Comparison of ENCODE assay signal across 10 mouse cellular contexts in the genomic region with DNA sequence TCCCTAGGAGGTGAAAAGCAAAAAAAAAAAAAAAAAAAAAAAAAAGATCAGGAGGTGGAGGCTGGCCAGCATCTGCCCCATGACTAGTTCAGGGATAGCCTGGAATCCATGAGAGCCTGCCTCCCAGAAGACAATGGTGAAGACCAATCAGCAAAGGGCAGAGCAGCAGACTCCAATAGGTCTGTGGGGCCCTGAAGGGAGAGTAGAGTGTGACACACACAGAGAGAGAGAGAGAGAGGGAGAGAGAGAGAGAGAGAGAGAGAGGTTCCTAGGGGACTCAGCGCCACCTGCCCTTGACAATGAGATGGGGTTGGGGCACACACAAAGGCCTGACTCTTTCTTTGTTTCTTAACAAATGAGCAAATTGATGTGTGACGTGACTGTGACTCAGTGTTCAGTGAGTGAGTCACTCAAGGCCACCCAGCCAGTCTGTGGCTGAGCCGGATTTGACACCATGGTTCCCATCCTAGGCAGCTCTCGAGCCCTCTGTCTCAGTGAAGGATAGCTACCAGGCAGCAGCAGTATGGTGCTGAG. TPM values are rescaled to one million over a fixed set of nuclear protein-coding genes. Genes with fewer than 3 reads are reported as not detected.
DNase-seq lines count a peak whose midpoint lies in the region; ATAC-seq and TF ChIP-seq lines count a peak whose summit lies in the region.
"Had no signal": no experiment of that assay in that cellular context is flagged by ENCODE, and none has a peak within 500 bp of the region (broad histone marks: within the 10 kb centered on the region; RNA-seq: fewer than 3 reads in every experiment).

No protein-coding gene starts in this region.

- H3K36me3 ChIP-seq in forebrain, postnatal 0 days (ENCODE audit: insufficient read depth): no peaks in the 10 kb centered on the region
- no peaks in the 10 kb centered on the region for H3K36me3 ChIP-seq in myocyte (ENCODE audit: control insufficient read depth, insufficient read depth)
- H3K36me3 ChIP-seq in intestine, postnatal 0 days (ENCODE audit: control insufficient read depth, insufficient read depth): no peaks in the 10 kb centered on the region
- H3K36me3 ChIP-seq: limb, embryonic 12.5 days had no signal

- no peak overlapping the region for H3K4me2 ChIP-seq in forebrain, postnatal 0 days (ENCODE audit: low read depth)
- H3K4me2 ChIP-seq in myocyte (ENCODE audit: low read depth): peak overlapping the region; percentile 59
- H3K4me2 ChIP-seq in intestine, postnatal 0 days (replicated peaks; ENCODE audit: low read depth): no peak overlapping the region
- H3K4me2 ChIP-seq: limb, embryonic 12.5 days had no signal

- ATAC-seq in forebrain, postnatal 0 days: peak; percentile 26
- ATAC-seq in intestine, postnatal 0 days: no peak

- H3K27me3 ChIP-seq in forebrain, postnatal 0 days (ENCODE audit: insufficient read depth, low read length): no peaks in the 10 kb centered on the region
- H3K27me3 ChIP-seq in myocyte (ENCODE audit: control insufficient read depth, insufficient read depth, insufficient read length): no peaks in the 10 kb centered on the region
- H3K27me3 ChIP-seq in intestine, postnatal 0 days (replicated peaks; ENCODE audit: control insufficient read depth, insufficient read depth, low read length): no peaks in the 10 kb centered on the region
- H3K27me3 ChIP-seq: limb, embryonic 12.5 days had no signal

- no peak for TF ChIP-seq POLR2A in myocyte (IDR thresholded peaks at IDR 0.05; ENCODE audit: insufficient read length, low read depth)

- no peak overlapping the region for H3K9ac ChIP-seq in forebrain, postnatal 0 days
- H3K9ac ChIP-seq in intestine, postnatal 0 days (ENCODE audit: low read depth, low read length): no peak overlapping the region
- H3K9ac ChIP-seq: limb, embryonic 12.5 days had no signal

- peak; percentile 69 for DNase-seq in MN1 (ENCODE audit: low spot score)
- DNase-seq in adrenal gland, postnatal 14 days: peak; percentile 84
- DNase-seq in forebrain, postnatal 0 days: no peak
- no peak for DNase-seq in cerebellum, postnatal 36 days
- no peak for DNase-seq in cerebellum, postnatal 4 days (ENCODE audit: low spot score in 2 of 2)
- DNase-seq: thymus, postnatal 36 days had no signal

- H3K4me3 ChIP-seq in forebrain, postnatal 0 days (ENCODE audit: low read depth, low read length): no peak overlapping the region
- H3K4me3 ChIP-seq in myocyte: no peak overlapping the region
- H3K4me3 ChIP-seq in intestine, postnatal 0 days (ENCODE audit: low read depth, low read length): no peak overlapping the region
- H3K4me3 ChIP-seq: limb, embryonic 12.5 days had no signal

- 21% methylated on average over 4 of the region's 4 CpGs for WGBS in forebrain, postnatal 0 days
- WGBS in intestine, postnatal 0 days: 60% methylated on average over 4 of the region's 4 CpGs

- H3K79me2 ChIP-seq in myocyte (ENCODE audit: control insufficient read depth, insufficient read depth): no peaks in the 10 kb centered on the region

- peaks cover 10% of the 10 kb centered on the region; the same call in 1 of the 2 replicates for H3K4me1 ChIP-seq in forebrain, postnatal 0 days (ENCODE audit: insufficient read depth)
- no peaks in the 10 kb centered on the region for H3K4me1 ChIP-seq in intestine, postnatal 0 days (replicated peaks; ENCODE audit: control insufficient read depth, insufficient read depth, low read length)

- TF ChIP-seq CTCF in forebrain, postnatal 0 days (IDR thresholded peaks at IDR 0.05; ENCODE audit: low read depth): no peak
- no peak for TF ChIP-seq CTCF in intestine, postnatal 0 days (IDR thresholded peaks at IDR 0.05; ENCODE audit: low read depth)

- H3K9me3 ChIP-seq in forebrain, postnatal 0 days (ENCODE audit: low read length): no peaks in the 10 kb centered on the region
- no peaks in the 10 kb centered on the region for H3K9me3 ChIP-seq in intestine, postnatal 0 days (ENCODE audit: control insufficient read depth)
- H3K9me3 ChIP-seq: limb, embryonic 12.5 days had no signal

- no peak overlapping the region for H3ac ChIP-seq in myocyte (ENCODE audit: control insufficient read depth, insufficient read length)

- peak overlapping the region; percentile 57 for H3K27ac ChIP-seq in forebrain, postnatal 0 days (ENCODE audit: low read depth, low read length)
- no peak overlapping the region for H3K27ac ChIP-seq in intestine, postnatal 0 days (ENCODE audit: low read depth, low read length)

TF ChIP-seq in myocyte, 11 proteins besides CTCF, POLR2A, EP300 and RAD21:
- TF ChIP-seq MYOD1 (IDR thresholded peaks at IDR 0.05; ENCODE audit: control insufficient read depth in 1 of 3, insufficient read length in 2 of 3, low read depth in 2 of 3) (peak in 2 of 3 experiments; percentile 17 to 49), SRF (IDR thresholded peaks at IDR 0.05; ENCODE audit: control insufficient read depth, insufficient read length, low read depth) (no peak)

RNA-seq across cellular contexts. Expression of gene Lrrc74a, which starts 52.9 kb away (rescaled TPM):
- total RNA-seq in adrenal gland, postnatal 14 days (2021): not detected in 2 replicates
- total RNA-seq in forebrain, postnatal 0 days (2014; rRNA removed): not detected in 2 replicates
- not detected in 2 replicates for polyA plus RNA-seq in forebrain, postnatal 0 days (2015; fragmentation: Nextera tagmentation; extraction: Ambion mirVana)
- polyA plus RNA-seq in myocyte (2012; fragmentation: generic; extraction: Trizol): not detected
- not detected in 2 replicates for polyA plus RNA-seq in intestine, postnatal 0 days (2015; fragmentation: Nextera tagmentation; extraction: Ambion mirVana)
- polyA plus RNA-seq: heart, embryonic 14.5 days; limb, embryonic 12.5 days had no signal

Comparison
In these comparisons a context has a peak if more than half of its experiments do, and no peak if none do; other contexts are left out.
1. DNase-seq: peak in MN1 (single experiment) and adrenal gland, postnatal 14 days (single experiment); none in forebrain, postnatal 0 days (single experiment), cerebellum, postnatal 36 days (0 of 2) and cerebellum, postnatal 4 days (0 of 2).